Mouse (Mus musculus) CH12.LX (cell line): ENCODE data around the gene Apom. TPM values are rescaled to one million over a fixed set of nuclear protein-coding genes. Genes with fewer than 3 reads are reported as not detected.

Experiments
- DNase-seq: peaks from one replicate; pipeline ENCODE4 v3.0.0-alpha.2; 2013; ENCODE audit errors: extremely low read depth
- H3K27ac ChIP-seq: 2 replicates; pipeline ENCODE4 v1.5.1; 2012; ENCODE audit warnings: low read depth, mild to moderate bottlenecking, control low read depth, moderate library complexity; ENCODE audit not compliant: insufficient read depth
- H3K27me3 ChIP-seq: replicated peaks from 2 replicates; pipeline ENCODE3; 2012; ENCODE audit warnings: inconsistent platforms
- H3K36me3 ChIP-seq, 2 experiments: replicated peaks in 1 of 2; 2 replicates each; pipeline versions ENCODE3 to v1.6.1; 2012; ENCODE audit warnings: inconsistent platforms in 1 of 2, low read length in 1 of 2, mild to moderate bottlenecking in 1 of 2, mixed read lengths in 1 of 2, moderate library complexity in 1 of 2; ENCODE audit not compliant: control insufficient read depth in 1 of 2, insufficient read depth in 1 of 2
- H3K4me1 ChIP-seq, 2 experiments: 2 replicates each; pipeline ENCODE4 v1.6.1; 2012; ENCODE audit warnings: inconsistent platforms in 1 of 2, moderate library complexity in 1 of 2; ENCODE audit not compliant: insufficient read depth in 2 of 2, control insufficient read depth in 1 of 2
- H3K4me2 ChIP-seq: 2 replicates; pipeline ENCODE4 v1.6.1; 2012; ENCODE audit warnings: low read depth, mild to moderate bottlenecking, control low read depth; ENCODE audit not compliant: poor library complexity, insufficient read depth, severe bottlenecking
- H3K4me3 ChIP-seq, 3 experiments: fragments of 150-350 bp in 1 of 3; sonication (generic) in 1 of 3; replicated peaks in 1 of 3; 2 replicates each; pipeline versions ENCODE3 to v1.5.1; 2011 to 2012; ENCODE audit warnings: low read depth in 2 of 3, low read length in 2 of 3, mild to moderate bottlenecking in 2 of 3, moderate library complexity in 2 of 3, control low read depth in 1 of 3, improper control_type of control experiment in 1 of 3, inconsistent platforms in 1 of 3, mixed read lengths in 1 of 3; ENCODE audit not compliant: poor library complexity in 1 of 3
- H3K79me2 ChIP-seq: replicated peaks from 2 replicates; pipeline ENCODE4 v1.6.1; 2012; ENCODE audit warnings: mild to moderate bottlenecking, moderate library complexity; ENCODE audit not compliant: control insufficient read depth, poor library complexity, insufficient read depth, severe bottlenecking; ENCODE audit errors: extremely low read depth
- H3K9ac ChIP-seq: 2 replicates; pipeline ENCODE4 v1.6.1; 2012; ENCODE audit warnings: low read depth, mild to moderate bottlenecking, control low read depth, moderate library complexity; ENCODE audit not compliant: insufficient read depth
- H3K9me3 ChIP-seq: replicated peaks from 2 replicates; pipeline ENCODE3; 2012; ENCODE audit warnings: low read length, inconsistent platforms, mixed read lengths
- CHD1 ChIP-seq: IDR thresholded peaks from 2 replicates; pipeline ENCODE4 v1.6.1; 2012; ENCODE audit warnings: low read depth, low read length, improper control_type of control experiment, inconsistent platforms
- CTCF ChIP-seq, 2 experiments: IDR thresholded peaks in 1 of 2; conservative IDR thresholded peaks in 1 of 2; 2 replicates each; pipeline ENCODE4 v1.5.1; 2011 to 2012; ENCODE audit warnings: low read depth in 2 of 2, low read length in 2 of 2, improper control_type of control experiment in 1 of 2, inconsistent platforms in 1 of 2, mild to moderate bottlenecking in 1 of 2, moderate library complexity in 1 of 2
- EP300 ChIP-seq: IDR thresholded peaks from 2 replicates; pipeline ENCODE4 v1.6.1; 2011; ENCODE audit warnings: low read length, improper control_type of control experiment
- GABPA ChIP-seq: IDR thresholded peaks from 2 replicates; pipeline ENCODE4 v1.6.1; 2012; ENCODE audit warnings: low read depth, low read length, improper control_type of control experiment, inconsistent platforms; ENCODE audit not compliant: insufficient replicate concordance
- IRF4 ChIP-seq: IDR thresholded peaks from 2 replicates; pipeline ENCODE4 v1.6.1; 2014; ENCODE audit warnings: low read depth, mild to moderate bottlenecking, inconsistent platforms, low read length, improper control_type of control experiment
- JUN ChIP-seq: IDR thresholded peaks from 2 replicates; pipeline ENCODE4 v1.6.1; 2011; ENCODE audit warnings: low read depth, mild to moderate bottlenecking, low read length, improper control_type of control experiment, moderate library complexity; ENCODE audit not compliant: insufficient read depth
- KAT2A ChIP-seq: IDR thresholded peaks from 2 replicates; pipeline ENCODE4 v1.6.1; 2012; ENCODE audit warnings: low read length, improper control_type of control experiment, inconsistent platforms; ENCODE audit not compliant: insufficient replicate concordance
- MAX ChIP-seq: IDR thresholded peaks from 2 replicates; pipeline ENCODE4 v1.6.1; 2011; ENCODE audit warnings: low read length, improper control_type of control experiment
- MEF2A ChIP-seq: IDR thresholded peaks from 2 replicates; pipeline ENCODE4 v1.6.1; 2014; ENCODE audit warnings: low read depth, mild to moderate bottlenecking, inconsistent platforms, low read length, improper control_type of control experiment, borderline replicate concordance
- MXI1 ChIP-seq: IDR thresholded peaks from 2 replicates; pipeline ENCODE4 v1.6.1; 2011; ENCODE audit warnings: mild to moderate bottlenecking, low read depth, low read length, improper control_type of control experiment
- MYC ChIP-seq: IDR thresholded peaks from 2 replicates; pipeline ENCODE4 v1.6.1; 2011; ENCODE audit warnings: low read depth, mild to moderate bottlenecking, improper control_type of control experiment, low read length
- NELFE ChIP-seq: IDR thresholded peaks from 2 replicates; pipeline ENCODE4 v1.6.1; 2011; ENCODE audit warnings: low read depth, low read length, improper control_type of control experiment
- PAX5 ChIP-seq: IDR thresholded peaks from 2 replicates; pipeline ENCODE4 v1.6.1; 2012; ENCODE audit warnings: low read length, inconsistent platforms, mixed read lengths
- POLR2A ChIP-seq: IDR thresholded peaks from 2 replicates; pipeline ENCODE4 v1.6.1; 2011; ENCODE audit warnings: low read depth, mild to moderate bottlenecking, improper control_type of control experiment, low read length
- POLR2AphosphoS2 ChIP-seq: IDR thresholded peaks from 2 replicates; pipeline ENCODE4 v1.6.1; 2011; ENCODE audit warnings: low read depth, low read length, improper control_type of control experiment
- RCOR1 ChIP-seq: conservative IDR thresholded peaks from 2 replicates; pipeline ENCODE4 v1.6.1; 2012; ENCODE audit warnings: low read depth, mild to moderate bottlenecking, inconsistent platforms, low read length, improper control_type of control experiment
- SMC3 ChIP-seq: IDR thresholded peaks from 2 replicates; pipeline ENCODE4 v1.6.1; 2011; ENCODE audit warnings: low read depth, low read length, improper control_type of control experiment
- USF1 ChIP-seq: IDR thresholded peaks from 2 replicates; pipeline ENCODE4 v1.6.1; 2014; ENCODE audit warnings: low read depth, mild to moderate bottlenecking, inconsistent platforms, low read length, improper control_type of control experiment
- ZNF384 ChIP-seq: IDR thresholded peaks from 2 replicates; pipeline ENCODE4 v1.6.1; 2012; ENCODE audit warnings: low read depth, low read length, improper control_type of control experiment, inconsistent platforms
- dilution Hi-C: fragments of 300-500 bp; cut with MboI; formaldehyde crosslinking; loops from 2 replicates; pipeline ENCODE4 v1.14.3; 2020; ENCODE audit warnings: low sequenced_read_pairs; ENCODE audit not compliant: extremely low pct_unique_long_range_greater_than_20kb, extremely low pct_ligation_motif_present
- in situ Hi-C: fragments of 300-500 bp; cut with MboI; formaldehyde crosslinking; loops from 3 replicates; pipeline ENCODE4 v1.14.3; 2019; ENCODE audit warnings: low sequenced_read_pairs, low pct_ligation_motif_present, low pct_unique_long_range_greater_than_20kb, mixed read lengths
- polyA plus RNA-seq: library from polyadenylated mRNA; unstranded; fragments of >175 nt; gene quantifications from 2 replicates; pipeline ENCODE4 v1.2.1, GENCODE M21; 2012; ENCODE audit warnings: low read depth; ENCODE audit not compliant: insufficient read length
- total RNA-seq, 2 experiments: library from RNA; depleted of rRNA; stranded (reverse); fragments of 300-350 nt in 1 of 2; fragments of >200 nt in 1 of 2; gene quantifications; 2 replicates each; pipeline ENCODE4 v1.2.3; 2012 to 2014

Apom gene
- total and polyA plus RNA-seq, 3 experiments, result 0.39 TPM; not detected in 2

- Histone ChIP-seq H3K27me3 (peaks cover 17% of the 10 kb centered on the region), H3K79me2 (no peaks in the 10 kb centered on the region), H3K4me2 (no peak overlapping the region), H3K4me3 (no peak overlapping the region), H3K27ac (no peak overlapping the region), H3K9me3 (no peaks in the 10 kb centered on the region), H3K9ac (no peak overlapping the region), H3K36me3 (no peaks in the 10 kb centered on the region), H3K4me1 (peaks cover 12 to 22% of the 10 kb centered on the region in 2 experiments)
- DNase-seq, result no peak
- no peak for TF ChIP-seq PAX5
- no peak for TF ChIP-seq MYC
- TF ChIP-seq RCOR1, result no peak
- TF ChIP-seq MEF2A, result no peak
- peak; percentile 44 for TF ChIP-seq ZNF384
- TF ChIP-seq EP300, result no peak
- dilution Hi-C loops (no loop called here), in situ Hi-C loops (no loop called here)
Measured at GRCm38 (mm10) chr17:35083929-35084497, 47.8 kb downstream of the Apom start.

- H3K9me3 ChIP-seq, result no peaks in the 10 kb centered on the region
- no peak overlapping the region for H3K9ac ChIP-seq
- H3K27ac ChIP-seq, result no peak overlapping the region
- no peak overlapping the region for H3K4me2 ChIP-seq
- peaks cover 17% of the 10 kb centered on the region for H3K27me3 ChIP-seq
- no peak for TF ChIP-seq MYC
- TF ChIP-seq JUN, result no peak
- no peak for TF ChIP-seq KAT2A
- TF ChIP-seq, all 38 proteins: peak for 0
- dilution Hi-C loops, result no loop called here
- Histone ChIP-seq H3K36me3 (no peaks in the 10 kb centered on the region), H3K4me1 (peaks cover 13 to 22% of the 10 kb centered on the region in 2 experiments), H3K4me3 (no peak overlapping the region), H3K79me2 (no peaks in the 10 kb centered on the region)
- DNase-seq, result no peak
- in situ Hi-C loops, result no loop called here
Measured at GRCm38 (mm10) chr17:35082841-35083576, 48.8 kb downstream of the Apom start.

GRCm38 (mm10) chr17:35080710-35081109 is 51.1 kb downstream of the Apom start:
- peaks cover 3% of the 10 kb centered on the region for H3K27me3 ChIP-seq
- H3K9ac ChIP-seq, result no peak overlapping the region
- peak; percentile 14 for DNase-seq
- H3K9me3 ChIP-seq, result no peaks in the 10 kb centered on the region
- dilution Hi-C loops, result no loop called here
- peaks cover 17 to 22% of the 10 kb centered on the region in 2 experiments for H3K4me1 ChIP-seq
- H3K4me3 ChIP-seq, result no peak overlapping the region
- no peak overlapping the region for H3K4me2 ChIP-seq
- no peak for TF ChIP-seq NELFE
- no peak for TF ChIP-seq USF1
- no peak for TF ChIP-seq POLR2AphosphoS2
- no peak for TF ChIP-seq PAX5
- TF ChIP-seq IRF4, result no peak
- TF ChIP-seq EP300, result no peak
- no peak for TF ChIP-seq MYC
- TF ChIP-seq CHD1, result no peak
- TF ChIP-seq MXI1, result no peak
- no peak for TF ChIP-seq POLR2A
- no peak for TF ChIP-seq MAX
- TF ChIP-seq SMC3, result no peak
- TF ChIP-seq GABPA, result no peak
- TF ChIP-seq CTCF (conservative IDR thresholded peaks at IDR 0.05 in 1 of 2, IDR thresholded peaks at IDR 0.05 in 1 of 2; ENCODE audit: low read depth in 2 of 2, low read length in 2 of 2), result no peak
- no peaks in the 10 kb centered on the region for H3K79me2 ChIP-seq
- H3K27ac ChIP-seq, result no peak overlapping the region
- no peaks in the 10 kb centered on the region for H3K36me3 ChIP-seq
- in situ Hi-C loops, result no loop called here
